8 mouse cellular contexts compared by ENCODE assay signal in genomic region chr2:164389499-164389898, GRCm38 (mm10). TPM values are rescaled to one million over a fixed set of nuclear protein-coding genes. Genes with fewer than 3 reads are reported as not detected.
DNase-seq lines count a peak whose midpoint lies in the region; ATAC-seq and TF ChIP-seq lines count a peak whose summit lies in the region.

No protein-coding gene starts in this region.

- WGBS in heart, embryonic 12.5 days, result under 1% methylated on average over 30 of the region's 30 CpGs
- 0% methylated on average over 30 of the region's 30 CpGs for WGBS in kidney, embryonic 16.5 days
- 2% methylated on average over 30 of the region's 30 CpGs for WGBS in liver, adult 2 months

- DNase-seq in 416B (ENCODE audit: low read depth), result peak; percentile 55
- DNase-seq in brain, adult 2 months (ENCODE audit: low read depth, low spot score), result peak; percentile 84
- peak; percentile 17 for DNase-seq in liver, adult 2 months (ENCODE audit: extremely low read depth, low read depth, low spot score)
- DNase-seq in spleen, postnatal 14 days (ENCODE audit: low spot score in 2 of 2), result peak; percentile 60 to 74

- H3K4me1 ChIP-seq in erythroblast, embryonic 14.5 days (ENCODE audit: control insufficient read depth), result peaks cover 4% of the 10 kb centered on the region
- peaks cover 22% of the 10 kb centered on the region; the same call in 1 of the 2 replicates for H3K4me1 ChIP-seq in heart, embryonic 12.5 days (replicated peaks)
- H3K4me1 ChIP-seq in kidney, embryonic 16.5 days (ENCODE audit: insufficient read depth, low read length), result peaks cover 14% of the 10 kb centered on the region; the same call in 1 of the 2 replicates
- H3K4me1 ChIP-seq in liver, adult 2 months (ENCODE audit: control insufficient read depth, insufficient read depth, low read length), result no peaks in the 10 kb centered on the region

- no peak for TF ChIP-seq POLR2A in liver, adult 2 months (IDR thresholded peaks at IDR 0.05; ENCODE audit: extremely low read depth, insufficient read depth, low read length)

- no peaks in the 10 kb centered on the region for H3K9me3 ChIP-seq in erythroblast, embryonic 14.5 days (ENCODE audit: control insufficient read depth, low read length)
- no peaks in the 10 kb centered on the region for H3K9me3 ChIP-seq in heart, embryonic 12.5 days (replicated peaks)
- no peaks in the 10 kb centered on the region for H3K9me3 ChIP-seq in kidney, embryonic 16.5 days (ENCODE audit: low read length)

- TF ChIP-seq CTCF in liver, adult 2 months (IDR thresholded peaks at IDR 0.05; ENCODE audit: low read depth, low read length), result peak; percentile 81

- peak overlapping the region; percentile 26; the same call in 1 of the 2 replicates for H3K27ac ChIP-seq in heart, embryonic 12.5 days (ENCODE audit: poor library complexity, severe bottlenecking)
- no peak overlapping the region for H3K27ac ChIP-seq in kidney, embryonic 16.5 days (ENCODE audit: low read length)
- H3K27ac ChIP-seq in liver, adult 2 months (replicated peaks; ENCODE audit: insufficient read depth, low read depth, low read length), result no peak overlapping the region

- ATAC-seq in heart, embryonic 12.5 days (ENCODE audit: insufficient number of reproducible peaks, low FRiP score), result peak; percentile 48; the same call in 1 of the 2 replicates
- ATAC-seq in kidney, embryonic 16.5 days (ENCODE audit: low FRiP score, low TSS enrichment), result peak; percentile 71
- ATAC-seq in monocyte, adult 5-6 weeks (replicated peaks; ENCODE audit: insufficient number of reproducible peaks, low FRiP score, low TSS enrichment, poor library complexity, severe bottlenecking), result peak; percentile 79

- no peaks in the 10 kb centered on the region for H3K79me2 ChIP-seq in liver, adult 2 months (ENCODE audit: control insufficient read depth, insufficient read depth, low read length)

- H3K27me3 ChIP-seq in erythroblast, embryonic 14.5 days (ENCODE audit: control insufficient read depth), result peaks cover 33% of the 10 kb centered on the region
- peaks cover 72% of the 10 kb centered on the region for H3K27me3 ChIP-seq in heart, embryonic 12.5 days (replicated peaks)
- peaks cover 29% of the 10 kb centered on the region for H3K27me3 ChIP-seq in kidney, embryonic 16.5 days (ENCODE audit: insufficient read depth, low read length)
- H3K27me3 ChIP-seq in liver, adult 2 months (ENCODE audit: control insufficient read depth, insufficient read depth, low read length), result no peaks in the 10 kb centered on the region

- peak overlapping the region; percentile 87 for H3K4me2 ChIP-seq in heart, embryonic 12.5 days
- H3K4me2 ChIP-seq in kidney, embryonic 16.5 days (replicated peaks; ENCODE audit: low read depth, low read length), result peak overlapping the region; percentile 61

- no peaks in the 10 kb centered on the region for H3K36me3 ChIP-seq in erythroblast, embryonic 14.5 days (ENCODE audit: control insufficient read depth)
- no peaks in the 10 kb centered on the region for H3K36me3 ChIP-seq in heart, embryonic 12.5 days
- no peaks in the 10 kb centered on the region for H3K36me3 ChIP-seq in kidney, embryonic 16.5 days (ENCODE audit: insufficient read depth, low read length)
- no peaks in the 10 kb centered on the region for H3K36me3 ChIP-seq in liver, adult 2 months (ENCODE audit: control insufficient read depth, insufficient read depth, low read length)

- H3K9ac ChIP-seq in heart, embryonic 12.5 days, result peak overlapping the region; percentile 61; the same call in 1 of the 2 replicates
- 0 out of 2 replicates have a peak overlapping the region, but pooled peaks have one; percentile 40 for H3K9ac ChIP-seq in kidney, embryonic 16.5 days (replicated peaks; ENCODE audit: low read length)
- H3K9ac ChIP-seq in liver, adult 2 months (ENCODE audit: low read depth, low read length), result no peak overlapping the region

- H3K4me3 ChIP-seq in erythroblast, embryonic 14.5 days (replicated peaks), result peak overlapping the region; percentile 24
- H3K4me3 ChIP-seq in heart, embryonic 12.5 days, result peak overlapping the region; percentile 53
- H3K4me3 ChIP-seq in kidney, embryonic 16.5 days (ENCODE audit: low read length), result peak overlapping the region; percentile 51
- H3K4me3 ChIP-seq in liver, adult 2 months (ENCODE audit: insufficient read depth, low read depth, low read length), result peak overlapping the region; percentile 47; the same call in 1 of the 2 replicates

RNA-seq across cellular contexts. Expression of gene Slpi, which starts 0.6 kb away (rescaled TPM):
- not detected in 2 replicates for polyA plus RNA-seq in erythroblast, embryonic 14.5 days (2012)
- 0.44 and 1.2 TPM in 2 replicates for polyA plus RNA-seq in heart, embryonic 12.5 days (2016; fragmentation: Nextera tagmentation; extraction: Ambion mirVana)
- 0.41 and 1.00 TPM in 2 replicates for polyA plus RNA-seq in kidney, embryonic 16.5 days (2015; fragmentation: Nextera tagmentation; extraction: Ambion mirVana)
- 0.94 and 1.4 TPM in 2 replicates for total RNA-seq in liver, adult 2 months (2014; rRNA removed)
- 4.5 and 5.7 TPM in 2 replicates for polyA plus RNA-seq in liver, adult 2 months (2012; rRNA removed)
- total RNA-seq in monocyte, adult 5-6 weeks (2017), result 7.4 to 25.2 TPM (median 20.6 TPM) in 3 replicates

RNA-seq across cellular contexts. Expression of gene Rbpjl, which starts 13.4 kb away (rescaled TPM):
- 0.06 TPM in 1 of 2 replicates, not detected in the other for polyA plus RNA-seq in erythroblast, embryonic 14.5 days (2012)
- polyA plus RNA-seq in heart, embryonic 12.5 days (2016; fragmentation: Nextera tagmentation; extraction: Ambion mirVana), result 0.19 and 0.28 TPM in 2 replicates
- polyA plus RNA-seq in kidney, embryonic 16.5 days (2015; fragmentation: Nextera tagmentation; extraction: Ambion mirVana), result 0.06 and 0.29 TPM in 2 replicates
- 0.18 and 0.20 TPM in 2 replicates for total RNA-seq in liver, adult 2 months (2014; rRNA removed)
- not detected in 2 replicates for polyA plus RNA-seq in liver, adult 2 months (2012; rRNA removed)
- total RNA-seq in monocyte, adult 5-6 weeks (2017), result not detected in 3 replicates

RNA-seq across cellular contexts. Expression of gene Matn4, which starts 15.5 kb away (rescaled TPM):
- not detected in 2 replicates for polyA plus RNA-seq in erythroblast, embryonic 14.5 days (2012)
- polyA plus RNA-seq in heart, embryonic 12.5 days (2016; fragmentation: Nextera tagmentation; extraction: Ambion mirVana), result 6.2 and 6.4 TPM in 2 replicates
- polyA plus RNA-seq in kidney, embryonic 16.5 days (2015; fragmentation: Nextera tagmentation; extraction: Ambion mirVana), result 0.75 and 2.0 TPM in 2 replicates
- 0.07 and 0.09 TPM in 2 replicates for total RNA-seq in liver, adult 2 months (2014; rRNA removed)
- polyA plus RNA-seq in liver, adult 2 months (2012; rRNA removed), result 0.04 and 0.05 TPM in 2 replicates
- total RNA-seq in monocyte, adult 5-6 weeks (2017), result not detected in 3 replicates

RNA-seq across cellular contexts. Expression of gene Sdc4, which starts 54.2 kb away (rescaled TPM):
- polyA plus RNA-seq in erythroblast, embryonic 14.5 days (2012), result 0.03 TPM in 1 of 2 replicates, not detected in the other
- polyA plus RNA-seq in heart, embryonic 12.5 days (2016; fragmentation: Nextera tagmentation; extraction: Ambion mirVana), result 40.1 and 40.6 TPM in 2 replicates
- polyA plus RNA-seq in kidney, embryonic 16.5 days (2015; fragmentation: Nextera tagmentation; extraction: Ambion mirVana), result 204 and 209 TPM in 2 replicates
- total RNA-seq in liver, adult 2 months (2014; rRNA removed), result 511 and 573 TPM in 2 replicates
- polyA plus RNA-seq in liver, adult 2 months (2012; rRNA removed), result 178 and 182 TPM in 2 replicates
- total RNA-seq in monocyte, adult 5-6 weeks (2017), result 14.1 to 26.0 TPM (median 16.6 TPM) in 3 replicates

RNA-seq across cellular contexts. Expression of gene Svs5, which starts 57.0 kb away (rescaled TPM):
- polyA plus RNA-seq in erythroblast, embryonic 14.5 days (2012), result not detected in 2 replicates
- not detected in 2 replicates for polyA plus RNA-seq in heart, embryonic 12.5 days (2016; fragmentation: Nextera tagmentation; extraction: Ambion mirVana)
- not detected in 2 replicates for polyA plus RNA-seq in kidney, embryonic 16.5 days (2015; fragmentation: Nextera tagmentation; extraction: Ambion mirVana)
- not detected in 2 replicates for total RNA-seq in liver, adult 2 months (2014; rRNA removed)
- polyA plus RNA-seq in liver, adult 2 months (2012; rRNA removed), result not detected in 2 replicates
- total RNA-seq in monocyte, adult 5-6 weeks (2017), result not detected in 3 replicates

Comparison
In these comparisons a context has a peak if more than half of its experiments do, and no peak if none do; other contexts are left out.
1. DNase-seq: peak in every context shown above with its lines; median percentile 84 in brain, adult 2 months; 67 in spleen, postnatal 14 days; 55 in 416B; 17 in liver, adult 2 months.